Mouse (Mus musculus): ENCODE measurements around the gene Usp37. TPM values are rescaled to one million over a fixed set of nuclear protein-coding genes. Genes with fewer than 3 reads are reported as not detected.

Usp37 gene
- total RNA-seq, 2 experiments from 2014 or later: 27.9 to 30.7 TPM

GRCm38 (mm10) chr1:74444538-74444937, 99.5 kb downstream of the Usp37 start:
- Histone ChIP-seq H3K27ac (no peak overlapping the region), H3K4me3 (no peak overlapping the region)
- TF ChIP-seq CTCF (IDR thresholded peaks at IDR 0.05): no peak
- intact Hi-C loops (cut with DNase I): no loop called here
- DNase-seq (ENCODE audit: extremely low spot score in 1 of 2, low spot score in 2 of 2): no peak

- DNase-seq (ENCODE audit: extremely low spot score in 1 of 2, low spot score in 2 of 2): peak in 1 of 2 experiments; percentile 26
- intact Hi-C loops (cut with DNase I): no loop called here
- Histone ChIP-seq H3K27ac (no peak overlapping the region; the same call in none of the 2 replicates), H3K4me3 (no peak overlapping the region)
- TF ChIP-seq CTCF (IDR thresholded peaks at IDR 0.05): no peak
Measured at GRCm38 (mm10) chr1:74439166-74439876, 104.8 kb downstream of the Usp37 start.

DNA sequence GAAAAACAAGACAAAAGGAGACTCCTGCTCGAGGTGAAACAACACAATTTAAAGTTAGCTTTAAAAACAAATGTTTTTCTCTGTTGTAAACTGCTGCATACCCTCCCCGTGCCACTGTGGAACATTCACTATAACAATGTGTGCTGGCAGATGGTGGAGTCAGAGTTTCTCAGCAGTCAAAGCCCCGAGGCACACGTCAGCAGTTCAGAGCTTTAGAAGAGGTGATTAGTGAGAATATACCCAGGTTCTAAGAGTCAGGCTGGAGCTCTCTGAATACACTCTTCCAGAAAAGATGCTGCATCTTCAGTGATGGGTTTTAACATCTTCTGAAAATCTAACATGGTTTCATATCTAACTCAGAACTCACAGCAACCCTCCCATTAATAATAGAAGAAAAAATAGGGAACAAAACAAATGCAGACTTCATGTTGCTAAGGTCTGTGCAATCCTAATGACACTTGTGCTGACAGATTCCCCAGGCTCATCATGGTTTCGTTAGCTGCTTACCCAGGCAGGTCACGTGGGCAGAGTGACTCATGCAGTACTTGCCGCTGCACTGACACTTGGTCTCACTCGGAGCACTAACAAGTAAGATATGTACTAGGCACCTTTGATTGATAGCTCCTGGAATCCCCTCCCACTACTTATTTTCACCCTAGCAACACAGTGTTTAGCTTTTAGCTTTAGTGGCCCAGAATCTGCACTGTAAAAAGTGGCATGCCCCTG, 106.2 kb downstream of the Usp37 start:
- intact Hi-C loops (cut with DNase I): no loop called here
- peak in 1 of 2 experiments; percentile 56 for DNase-seq (ENCODE audit: extremely low spot score in 1 of 2, low spot score in 2 of 2)
- Histone ChIP-seq H3K27ac (peak overlapping the region; percentile 42; the same call in 1 of the 2 replicates), H3K4me3 (no peak overlapping the region)
- TF ChIP-seq CTCF (IDR thresholded peaks at IDR 0.05): no peak

DNA sequence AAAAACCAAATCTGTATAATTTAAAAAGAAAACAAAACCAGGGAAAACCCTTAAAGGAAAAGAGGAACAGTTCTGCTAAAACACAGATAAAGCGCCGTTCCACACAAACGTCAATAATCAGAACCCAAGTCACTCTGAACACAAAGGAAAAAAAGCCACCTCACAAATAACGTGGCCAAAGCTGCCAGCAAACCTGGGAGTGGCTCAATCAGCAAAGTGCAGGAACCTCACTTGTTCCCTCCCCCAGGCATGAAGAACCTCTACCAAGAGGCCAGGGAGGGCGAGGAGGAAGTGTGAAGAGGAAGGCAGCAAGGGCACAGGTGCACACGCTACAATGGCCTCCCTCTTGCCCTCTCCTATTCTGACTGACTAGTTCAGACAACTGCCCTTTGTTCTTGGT, 108.5 kb downstream of the Usp37 start:
- no peak overlapping the region for H3K4me3 ChIP-seq
- no peak overlapping the region for H3K27ac ChIP-seq
- DNase-seq (ENCODE audit: extremely low spot score in 1 of 2, low spot score in 2 of 2): no peak
- no peak for TF ChIP-seq CTCF (IDR thresholded peaks at IDR 0.05)
- intact Hi-C loops (cut with DNase I): no loop called here

DNA sequence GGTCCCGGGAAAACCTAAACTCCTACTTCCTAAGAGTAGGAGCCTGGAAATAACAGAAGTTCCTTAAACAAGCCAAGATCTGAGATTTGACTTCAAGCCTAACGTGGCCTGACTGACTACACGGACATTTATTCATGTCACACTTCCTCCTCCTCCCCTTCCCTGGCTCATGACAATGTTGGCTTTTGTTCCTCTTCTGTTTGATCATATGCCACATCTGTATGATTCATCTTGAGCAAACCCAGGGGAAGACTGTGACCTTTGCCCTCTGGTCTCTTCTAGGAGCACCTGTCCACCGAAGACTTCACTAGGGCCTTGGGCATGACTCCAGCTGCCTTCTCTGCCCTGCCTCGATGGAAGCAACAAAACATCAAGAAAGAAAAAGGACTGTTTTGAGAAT, 109.5 kb downstream of the Usp37 start:
- H3K27ac ChIP-seq: no peak overlapping the region; the same call in 1 of the 2 replicates
- intact Hi-C loops (cut with DNase I): no loop called here
- no peak for TF ChIP-seq CTCF (IDR thresholded peaks at IDR 0.05)

DNA sequence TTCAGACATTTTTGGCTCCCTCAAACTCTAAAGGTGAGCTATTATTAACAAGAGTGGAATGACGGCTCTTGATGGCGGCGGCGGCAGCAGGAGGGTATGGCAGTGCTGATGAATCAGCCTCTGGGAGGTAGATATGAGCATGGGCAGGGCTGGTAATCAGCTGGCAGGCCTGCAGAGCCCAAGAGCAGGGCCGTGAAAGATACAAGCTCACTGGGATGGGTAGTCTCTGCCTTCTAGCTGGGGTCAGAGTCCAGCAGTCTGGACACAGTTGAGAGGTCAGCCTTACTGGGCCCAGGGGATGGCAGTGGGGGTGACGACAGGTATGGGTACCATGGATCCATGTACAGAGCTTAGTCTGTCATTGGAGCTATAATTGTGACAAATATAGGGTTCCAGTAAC, 110.9 kb downstream of the Usp37 start:
- no peak for DNase-seq (ENCODE audit: extremely low spot score in 1 of 2, low spot score in 2 of 2)
- H3K27ac ChIP-seq: peak overlapping the region; percentile 53
- TF ChIP-seq CTCF (IDR thresholded peaks at IDR 0.05): no peak
- no peak overlapping the region for H3K4me3 ChIP-seq
- intact Hi-C loops (cut with DNase I): no loop called here

More for the DNA sequence above, 109.5 kb downstream of the Usp37 start:
- DNase-seq (ENCODE audit: extremely low spot score in 1 of 2, low spot score in 2 of 2): no peak
- H3K4me3 ChIP-seq: no peak overlapping the region

DNA sequence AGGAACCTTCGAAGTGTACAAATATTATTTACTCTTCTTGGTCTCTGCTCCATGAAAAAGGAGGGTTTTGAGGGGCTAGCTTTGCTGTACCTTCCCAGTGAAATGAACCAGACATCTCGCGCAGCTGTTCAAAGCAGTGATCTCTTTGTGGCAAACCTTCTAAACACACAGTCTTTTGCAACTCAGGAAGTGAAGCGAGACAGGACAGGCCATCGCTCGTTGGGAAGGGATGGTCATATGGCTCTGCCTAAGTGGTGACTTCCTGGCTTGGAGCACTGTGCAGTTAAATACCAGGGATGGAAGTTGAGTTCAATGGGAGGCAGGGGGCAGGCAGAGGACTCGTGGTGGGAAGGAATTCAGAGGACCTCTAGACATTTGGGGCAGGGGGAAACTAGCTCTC, 118.2 kb downstream of the Usp37 start:
- DNase-seq (ENCODE audit: extremely low spot score in 1 of 2, low spot score in 2 of 2): no peak
- Histone ChIP-seq H3K4me3 (no peak overlapping the region), H3K27ac (no peak overlapping the region)
- TF ChIP-seq CTCF (IDR thresholded peaks at IDR 0.05): no peak
- intact Hi-C loops (cut with DNase I): no loop called here

- intact Hi-C loops (cut with DNase I): no loop called here
- Histone ChIP-seq H3K27ac (no peak overlapping the region), H3K4me3 (no peak overlapping the region)
- TF ChIP-seq CTCF (IDR thresholded peaks at IDR 0.05): no peak
- no peak for DNase-seq (ENCODE audit: extremely low spot score in 1 of 2, low spot score in 2 of 2)
Measured at GRCm38 (mm10) chr1:74423147-74423546, 120.9 kb downstream of the Usp37 start.

DNA sequence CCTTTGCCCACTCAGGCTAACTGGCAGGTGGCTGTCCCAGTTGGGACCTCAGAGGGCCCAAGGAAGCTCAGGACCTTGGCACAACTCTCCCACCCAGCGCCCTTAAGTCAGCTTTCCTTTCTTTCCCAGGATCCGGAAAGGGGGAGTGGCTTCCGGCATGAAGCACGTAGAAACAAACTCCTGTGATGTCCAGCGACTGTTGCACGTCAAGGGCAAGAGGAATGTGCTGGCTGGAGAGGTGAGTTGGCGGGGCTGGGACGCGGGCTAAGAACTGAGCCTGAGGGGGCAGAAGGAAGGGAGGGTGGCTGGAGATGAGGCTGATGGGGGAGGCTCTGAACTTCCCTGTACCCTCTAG, 124.7 kb downstream of the Usp37 start:
- Histone ChIP-seq H3K4me3 (no peak overlapping the region), H3K27ac (no peak overlapping the region)
- DNase-seq (ENCODE audit: extremely low spot score in 1 of 2, low spot score in 2 of 2): no peak
- intact Hi-C loops (cut with DNase I): no loop called here
- TF ChIP-seq CTCF (IDR thresholded peaks at IDR 0.05): no peak

DNA sequence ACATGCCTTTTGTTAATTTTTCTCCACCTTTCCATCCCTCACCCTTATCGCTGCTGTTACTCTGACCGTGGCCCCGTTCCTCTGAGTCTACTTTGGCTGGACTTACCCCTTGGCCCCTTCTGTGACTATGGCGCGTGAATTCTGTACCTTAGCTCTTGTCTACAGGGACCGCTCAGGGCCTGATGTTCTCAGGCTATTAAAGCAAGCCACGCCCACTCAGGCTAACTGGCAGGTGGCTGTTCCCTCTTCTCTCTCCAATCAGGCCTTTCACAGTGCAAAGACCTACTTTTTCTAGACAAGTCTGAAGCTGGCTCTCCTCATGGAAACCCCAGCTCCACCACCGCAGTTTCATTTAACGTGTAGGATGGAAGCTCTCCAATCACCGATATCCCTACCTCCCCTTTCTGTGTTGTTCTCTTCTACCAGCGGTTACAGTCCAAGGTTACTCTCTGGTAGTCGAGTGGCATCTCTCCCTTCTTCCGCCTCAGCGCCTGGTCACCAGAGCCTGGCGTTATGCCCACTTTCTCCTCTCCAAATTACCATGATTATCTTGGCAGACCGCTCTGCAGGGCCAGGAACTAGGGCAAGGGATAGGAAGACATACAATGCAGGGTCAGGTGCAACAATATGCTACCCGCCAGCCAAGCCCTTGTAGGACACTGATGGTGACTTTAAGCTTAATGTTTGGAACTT, 125.2 kb downstream of the Usp37 start:
- intact Hi-C loops (cut with DNase I): no loop called here
- no peak for DNase-seq (ENCODE audit: extremely low spot score in 1 of 2, low spot score in 2 of 2)
- Histone ChIP-seq H3K27ac (no peak overlapping the region), H3K4me3 (no peak overlapping the region)
- TF ChIP-seq CTCF (IDR thresholded peaks at IDR 0.05): no peak

GRCm38 (mm10) chr1:74415143-74415542, 128.9 kb downstream of the Usp37 start:
- Histone ChIP-seq H3K27ac (no peak overlapping the region), H3K4me3 (no peak overlapping the region)
- no peak for DNase-seq (ENCODE audit: extremely low spot score in 1 of 2, low spot score in 2 of 2)
- intact Hi-C loops (cut with DNase I): no loop called here
- TF ChIP-seq CTCF (IDR thresholded peaks at IDR 0.05): no peak

GRCm38 (mm10) chr1:74412711-74413110, 131.4 kb downstream of the Usp37 start:
- intact Hi-C loops (cut with DNase I): no loop called here
- no peak for TF ChIP-seq CTCF (IDR thresholded peaks at IDR 0.05)
- Histone ChIP-seq H3K27ac (no peak overlapping the region), H3K4me3 (no peak overlapping the region)
- DNase-seq (ENCODE audit: extremely low spot score in 1 of 2, low spot score in 2 of 2): no peak
